Mouse (Mus musculus): ENCODE results near the gene Ccr3. TPM values are rescaled to one million over a fixed set of nuclear protein-coding genes. Genes with fewer than 3 reads are reported as not detected.

The Ccr3 gene
- total RNA-seq (2023): 10 to 100 TPM; 48.5 to 49.2 TPM

DNA sequence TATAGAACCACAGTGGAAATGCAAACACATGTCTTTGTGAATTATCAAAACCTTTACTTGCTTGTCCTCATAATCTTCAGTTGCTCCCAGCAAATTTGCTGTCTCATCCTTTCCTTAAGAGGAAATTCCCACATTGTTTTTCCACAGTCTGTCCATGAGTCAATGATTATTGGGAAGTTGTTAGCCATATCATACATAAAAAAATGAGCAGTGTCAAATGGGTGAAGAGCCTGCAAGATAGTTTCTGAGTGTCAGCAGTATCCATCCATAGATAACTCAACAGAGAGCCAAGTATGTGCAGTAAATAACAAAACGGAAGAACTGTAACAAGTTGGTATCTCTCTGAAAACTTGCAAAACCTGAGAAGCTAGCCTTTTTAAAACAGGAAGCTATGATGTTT lies at the start of gene Ccr3:
TSS of gene Ccr3 (plus strand) at position 301 of the 400 bp plus-strand sequence.

DNA sequence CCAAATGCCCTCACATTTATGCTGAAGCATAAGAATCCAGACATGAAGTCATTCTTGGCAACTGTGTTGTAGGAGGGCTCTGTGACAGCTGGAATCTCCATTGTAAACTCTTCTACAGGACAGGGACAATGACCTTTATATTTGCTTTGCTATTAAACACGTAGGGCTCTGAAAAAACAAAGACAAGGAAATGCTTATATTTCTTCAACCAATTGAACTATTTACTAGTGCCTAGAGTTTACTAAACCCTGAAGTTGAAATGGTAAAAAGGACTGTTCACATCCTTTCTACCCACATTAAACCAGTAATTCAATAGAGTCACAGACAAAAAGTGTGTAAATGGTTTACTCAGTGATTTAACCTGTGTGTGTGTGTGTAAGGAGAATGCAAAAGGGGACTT lies 43.5 kb upstream of the Ccr3 start, which contains the start of gene Ccr1l1:
TSS of gene Ccr1l1 (minus strand) at position 101 of the 400 bp plus-strand sequence.

Other genes starting within 250 kb of the Ccr3 start
- 1 to 10 TPM in 1 of 2 experiments, under 1 TPM in 1; 0.76 to 1.0 TPM for gene Cxcr6, start 215.5 kb upstream of the Ccr3 start, total RNA-seq (2023)
- gene Fyco1, start 170.1 kb upstream of the Ccr3 start, total RNA-seq (2023): 10 to 100 TPM; 39.5 to 39.9 TPM
- under 1 TPM; 0.24 to 0.82 TPM for gene Xcr1, start 159.9 kb upstream of the Ccr3 start, total RNA-seq (2023)
- 10 to 100 TPM in 1 of 2 experiments, 1 to 10 TPM in 1; 7.7 to 14.9 TPM for gene Ccr1, start 53.3 kb upstream of the Ccr3 start, total RNA-seq (2023)
- gene Ccr1l1, start 43.6 kb upstream of the Ccr3 start, total RNA-seq (2023): 1 to 10 TPM in 1 of 2 experiments, under 1 TPM in 1; 0.76 to 1.5 TPM
- 100 to 1,000 TPM; 370 to 472 TPM for gene Ccr2, start 80.0 kb downstream of the Ccr3 start, total RNA-seq (2023)
- 10 to 100 TPM; 10.2 to 11.8 TPM for gene Ccr5, start 99.6 kb downstream of the Ccr3 start, total RNA-seq (2023)

All from monocyte, adult 59 days (primary cell).